Mouse (Mus musculus): ENCODE data around the gene Hist1h3a.

- TF ChIP-seq CTCF (IDR thresholded peaks at IDR 0.05; ENCODE audit: low read depth): no peak
- no peak for TF ChIP-seq EP300 (IDR thresholded peaks at IDR 0.05; ENCODE audit: low read depth)
Observed at GRCm38 (mm10) chr13:23717176-23717575, 45.0 kb downstream of the Hist1h3a start.
